Mouse (Mus musculus) layer of hippocampus, postnatal 10 days (tissue): Measurements from ENCODE around the gene Cep250. TPM values are rescaled to one million over a fixed set of nuclear protein-coding genes. Genes with fewer than 3 reads are reported as not detected.
A peak's percentile ranks its signal among the peaks of the same experiment; 100 is the strongest.
"Not testable (repeated sequence)": the region's sequence is repeated elsewhere in the genome, so short reads cannot be mapped to it uniquely, and the experiment has no call there.

Experiments used
- DNase-seq, 2 experiments: peaks; one replicate each; pipeline ENCODE4 v3.0.0; 2021; ENCODE audit warnings: low spot score in 2 of 2
- long read RNA-seq: library from polyadenylated mRNA; stranded (forward); transcript quantifications from one replicate; pipeline ENCODE4 v2.0.0, GENCODE M21; 2023
- total RNA-seq, 2 experiments: library from RNA; stranded (reverse); gene quantifications; 2 replicates each; pipeline ENCODE4 v1.2.3; 2021

Cep250 gene
- total RNA-seq = 10 to 100 TPM; 18.1 to 23.2 TPM
- long read RNA-seq, full-length matches to known transcripts = 1 of 4 reads
- long read RNA-seq, partial matches to known transcripts = 2 of 4 reads
- long read RNA-seq, other reads (novel, unspliced or antisense) = 1 of 4 reads

GRCm38 (mm10) chr2:155956134-155957059, at the start of gene Cep250:
Gene Cep250, plus strand, starts transcription at chr2:155956458.
- peak; percentile 87 to 90 for DNase-seq

- no peak for DNase-seq
These were observed 41.6 kb upstream of the Cep250 start for GRCm38 (mm10) chr2:155914684-155915083.

GRCm38 (mm10) chr2:155923143-155923542, 33.1 kb upstream of the Cep250 start:
- DNase-seq = no peak

GRCm38 (mm10) chr2:155925213-155925612, 31.0 kb upstream of the Cep250 start:
- not testable (repeated sequence) for DNase-seq

GRCm38 (mm10) chr2:155928711-155929345, 27.4 kb upstream of the Cep250 start:
- no peak for DNase-seq

GRCm38 (mm10) chr2:155929531-155930442, 26.5 kb upstream of the Cep250 start, which contains the start of gene Uqcc1:
Gene Uqcc1, minus strand, starts transcription at chr2:155930310.
- peak; percentile 90 to 92 for DNase-seq

- DNase-seq = no peak
These were observed 16.2 kb upstream of the Cep250 start for GRCm38 (mm10) chr2:155939897-155940529.

GRCm38 (mm10) chr2:155940681-155941080, 15.6 kb upstream of the Cep250 start, which contains the start of gene Gm15557:
Gene Gm15557, plus strand, starts transcription at chr2:155940728.
- no peak for DNase-seq

- DNase-seq = no peak
These were observed 14.4 kb upstream of the Cep250 start for GRCm38 (mm10) chr2:155941697-155942442.

- no peak for DNase-seq
These were observed 12.8 kb upstream of the Cep250 start for GRCm38 (mm10) chr2:155943463-155943862.

GRCm38 (mm10) chr2:155944685-155945084, 11.6 kb upstream of the Cep250 start:
- DNase-seq = no peak

- no peak for DNase-seq
These were observed 11.1 kb upstream of the Cep250 start, which contains the start of gene Gdf5 for GRCm38 (mm10) chr2:155945124-155945523. Gene Gdf5, minus strand, starts transcription at chr2:155945367.

GRCm38 (mm10) chr2:155945580-155945979, 10.7 kb upstream of the Cep250 start:
- DNase-seq = no peak

- DNase-seq = peak; percentile 82 to 84
These were observed 10.2 kb upstream of the Cep250 start for GRCm38 (mm10) chr2:155946069-155946468.

- no peak for DNase-seq
These were observed 9.8 kb upstream of the Cep250 start for GRCm38 (mm10) chr2:155946499-155946898.

- no peak for DNase-seq
These were observed 8.8 kb upstream of the Cep250 start for GRCm38 (mm10) chr2:155947390-155948002.

- DNase-seq = no peak
These were observed 6.9 kb upstream of the Cep250 start for GRCm38 (mm10) chr2:155949362-155949761.

- DNase-seq = peak; percentile 69 to 76
These were observed 4.3 kb upstream of the Cep250 start for GRCm38 (mm10) chr2:155952006-155952405.

GRCm38 (mm10) chr2:155959981-155960380, 3.7 kb downstream of the Cep250 start:
- no peak for DNase-seq
